Comparison of ENCODE assay signal across 8 mouse cellular contexts in genomic region chr10:89443623-89444151, GRCm38 (mm10). TPM values are rescaled to one million over a fixed set of nuclear protein-coding genes. Genes with fewer than 3 reads are reported as not detected.
DNase-seq lines count a peak whose midpoint lies in the region; ATAC-seq and TF ChIP-seq lines count a peak whose summit lies in the region.

TSS of gene Gas2l3 (minus strand) at chr10:89443967.

- H3K4me1 ChIP-seq in MEL (ENCODE audit: control insufficient read depth in 1 of 2, insufficient read depth in 2 of 2, low read length in 2 of 2), result peaks cover 3 to 9% of the 10 kb centered on the region in 2 experiments
- peaks cover 4% of the 10 kb centered on the region; the same call in 1 of the 2 replicates for H3K4me1 ChIP-seq in forebrain, embryonic 16.5 days (replicated peaks; ENCODE audit: control insufficient read depth, insufficient read depth, low read length)
- H3K4me1 ChIP-seq in neural tube, embryonic 14.5 days (ENCODE audit: control insufficient read depth, insufficient read depth, low read length), result 0 out of 2 replicates have a peak, but pooled peaks cover 5% of the 10 kb centered on the region
- H3K4me1 ChIP-seq in testis, adult 2 months (ENCODE audit: control insufficient read depth, insufficient read depth, low read length), result peaks cover 8% of the 10 kb centered on the region

- DNase-seq in MEL (ENCODE audit: low read depth, low spot score), result peak; percentile 95
- peak; percentile 73 to 78 for DNase-seq in cerebellum, adult 18-20 months
- peak; percentile 82 to 83 for DNase-seq in heart, postnatal 36 days
- peak; percentile 70 to 84 for DNase-seq in layer of hippocampus, adult 18-20 months (ENCODE audit: low spot score in 2 of 2)
- peak; percentile 74 to 78 for DNase-seq in lung, adult 18-20 months

- no peaks in the 10 kb centered on the region for H3K9me3 ChIP-seq in MEL (replicated peaks; ENCODE audit: insufficient read depth, low read length)
- no peaks in the 10 kb centered on the region for H3K9me3 ChIP-seq in forebrain, embryonic 16.5 days (ENCODE audit: control insufficient read depth, low read length)
- no peaks in the 10 kb centered on the region for H3K9me3 ChIP-seq in neural tube, embryonic 14.5 days (ENCODE audit: control insufficient read depth, low read length)

- H3K4me2 ChIP-seq in forebrain, embryonic 16.5 days (ENCODE audit: low read length), result peak within 1 kb of the TSS; percentile 79
- peak within 1 kb of the TSS; percentile 99 for H3K4me2 ChIP-seq in neural tube, embryonic 14.5 days (ENCODE audit: low read depth, low read length)

- ATAC-seq in forebrain, embryonic 16.5 days, result peak; percentile 97
- peak; percentile 98 for ATAC-seq in neural tube, embryonic 14.5 days (ENCODE audit: low read depth)

- no peaks in the 10 kb centered on the region for H3K27me3 ChIP-seq in MEL (ENCODE audit: control insufficient read depth in 1 of 2, insufficient read depth in 2 of 2, low read length in 2 of 2)
- H3K27me3 ChIP-seq in forebrain, embryonic 16.5 days (replicated peaks; ENCODE audit: control insufficient read depth, insufficient read depth, low read length), result no peaks in the 10 kb centered on the region
- H3K27me3 ChIP-seq in neural tube, embryonic 14.5 days (ENCODE audit: control insufficient read depth, insufficient read depth, low read length), result no peaks in the 10 kb centered on the region
- H3K27me3 ChIP-seq in testis, adult 2 months (ENCODE audit: control insufficient read depth, insufficient read depth, low read length), result no peaks in the 10 kb centered on the region

- intact Hi-C loops in heart, postnatal 36 days (cut with DNase I), result loop anchor here (10.0 kb wide), 1 partner anchor 291 kb away; the partner anchor contains the start of gene Actr6

- under 1% methylated on average over 39 of the region's 39 CpGs for WGBS in forebrain, embryonic 16.5 days
- WGBS in neural tube, embryonic 14.5 days, result under 1% methylated on average over 39 of the region's 39 CpGs

- peak within 1 kb of the TSS; percentile 62 for H3K9ac ChIP-seq in MEL (ENCODE audit: control insufficient read depth, low read depth, low read length, poor library complexity, severe bottlenecking)
- peak within 1 kb of the TSS; percentile 52 for H3K9ac ChIP-seq in forebrain, embryonic 16.5 days (replicated peaks; ENCODE audit: low read depth, low read length)
- peak within 1 kb of the TSS; percentile 59 for H3K9ac ChIP-seq in neural tube, embryonic 14.5 days (replicated peaks; ENCODE audit: low read depth, low read length)

- peak in 1 of 2 experiments; percentile 26; a peak in 1 of 4 replicates for TF ChIP-seq EP300 in MEL (IDR thresholded peaks at IDR 0.05; ENCODE audit: low read depth in 1 of 2, low read length in 2 of 2)

- H3K36me3 ChIP-seq in MEL (ENCODE audit: control insufficient read depth in 1 of 2, insufficient read depth in 2 of 2, low read length in 2 of 2), result peaks cover 0 to 2% of the 10 kb centered on the region in 2 experiments; a peak in 1 of 4 replicates
- H3K36me3 ChIP-seq in forebrain, embryonic 16.5 days (ENCODE audit: control insufficient read depth, insufficient read depth), result no peaks in the 10 kb centered on the region
- H3K36me3 ChIP-seq in neural tube, embryonic 14.5 days (ENCODE audit: control insufficient read depth, insufficient read depth, low read length), result no peaks in the 10 kb centered on the region
- no peaks in the 10 kb centered on the region for H3K36me3 ChIP-seq in testis, adult 2 months (ENCODE audit: control insufficient read depth, insufficient read depth, low read length)

- no peak for TF ChIP-seq CTCF in MEL (IDR thresholded peaks at IDR 0.05 in 2 of 3, conservative IDR thresholded peaks at IDR 0.05 in 1 of 3; ENCODE audit: control insufficient read depth in 1 of 3, insufficient read depth in 1 of 3, low read depth in 2 of 3, low read length in 3 of 3, poor library complexity in 1 of 3, severe bottlenecking in 1 of 3)
- no peak for TF ChIP-seq CTCF in testis, adult 2 months (IDR thresholded peaks at IDR 0.05; ENCODE audit: control insufficient read depth, insufficient read depth, insufficient replicate concordance, low read depth, low read length)

- peak within 1 kb of the TSS; percentile 79 to 87 for H3K4me3 ChIP-seq in MEL (ENCODE audit: control insufficient read depth in 1 of 2, insufficient read depth in 1 of 2, low read depth in 2 of 2, low read length in 2 of 2)
- peak within 1 kb of the TSS; percentile 68 for H3K4me3 ChIP-seq in forebrain, embryonic 16.5 days (replicated peaks; ENCODE audit: low read length)
- peak within 1 kb of the TSS; percentile 61 for H3K4me3 ChIP-seq in neural tube, embryonic 14.5 days (ENCODE audit: low read depth, low read length)
- peak within 1 kb of the TSS; percentile 90 for H3K4me3 ChIP-seq in testis, adult 2 months (ENCODE audit: control insufficient read depth, low read depth, low read length)

- TF ChIP-seq POLR2A in MEL (IDR thresholded peaks at IDR 0.05; ENCODE audit: control insufficient read depth in 1 of 2, insufficient read depth in 1 of 2, low read depth in 1 of 2, low read length in 2 of 2, poor library complexity in 1 of 2), result peak in 1 of 2 experiments; percentile 71; a peak in 3 of 4 replicates
- peak; percentile 34; the same call in 1 of the 2 replicates for TF ChIP-seq POLR2A in testis, adult 2 months (IDR thresholded peaks at IDR 0.05; ENCODE audit: control insufficient read depth, low read depth, low read length)

- peaks cover 1% of the 10 kb centered on the region; the same call in 1 of the 2 replicates for H3K79me2 ChIP-seq in MEL (ENCODE audit: control insufficient read depth, insufficient read depth, low read length, poor library complexity)

- H3K27ac ChIP-seq in MEL (ENCODE audit: control insufficient read depth, low read depth, low read length), result peak within 1 kb of the TSS; percentile 10; the same call in 1 of the 2 replicates
- no peak within 1 kb of the TSS for H3K27ac ChIP-seq in forebrain, embryonic 16.5 days (ENCODE audit: low read length)
- H3K27ac ChIP-seq in neural tube, embryonic 14.5 days (ENCODE audit: low read depth, low read length), result peak within 1 kb of the TSS; percentile 16; the same call in 1 of the 2 replicates
- peak within 1 kb of the TSS; percentile 92 for H3K27ac ChIP-seq in testis, adult 2 months (ENCODE audit: control insufficient read depth, insufficient read depth, low read depth, low read length)

- no peak for TF ChIP-seq RAD21 in MEL (IDR thresholded peaks at IDR 0.05; ENCODE audit: low read depth, low read length)

TF ChIP-seq in MEL, 35 proteins besides CTCF, POLR2A, EP300 and RAD21:
- TF ChIP-seq MYC (IDR thresholded peaks at IDR 0.05; ENCODE audit: low read depth, low read length), result no peak
- TF ChIP-seq TCF12 (IDR thresholded peaks at IDR 0.05; ENCODE audit: low read depth, low read length), result peak; percentile 40; the same call in 1 of the 2 replicates
- 0 out of 2 replicates have a peak, but pooled peaks have one; percentile 33 for TF ChIP-seq USF1 (IDR thresholded peaks at IDR 0.05; ENCODE audit: low read depth, low read length)
- TF ChIP-seq NELFE (IDR thresholded peaks at IDR 0.05; ENCODE audit: low read depth, low read length), result peak; percentile 74
- TF ChIP-seq RCOR1 (IDR thresholded peaks at IDR 0.05; ENCODE audit: low read depth, low read length), result 0 out of 2 replicates have a peak, but pooled peaks have one; percentile 27
- TF ChIP-seq TBP (IDR thresholded peaks at IDR 0.05; ENCODE audit: low read depth, low read length), result peak; percentile 68; the same call in 1 of the 2 replicates
- TF ChIP-seq ZMIZ1 (IDR thresholded peaks at IDR 0.05; ENCODE audit: low read depth, low read length), result peak; percentile 72; the same call in 1 of the 2 replicates
- peak; percentile 48; the same call in 1 of the 2 replicates for TF ChIP-seq CHD2 (IDR thresholded peaks at IDR 0.05; ENCODE audit: low read length)
- TF ChIP-seq POLR2AphosphoS2 (IDR thresholded peaks at IDR 0.05; ENCODE audit: low read length), result peak; percentile 81; the same call in 1 of the 2 replicates
- TF ChIP-seq KAT2A (conservative IDR thresholded peaks at IDR 0.05; ENCODE audit: low read depth, low read length), result no peak
- peak; percentile 23 for TF ChIP-seq MAX (IDR thresholded peaks at IDR 0.05; ENCODE audit: low read length)
- TF ChIP-seq NRF1 (IDR thresholded peaks at IDR 0.05; ENCODE audit: insufficient read depth, low read depth, low read length, poor library complexity, severe bottlenecking), result 0 out of 2 replicates have a peak, but pooled peaks have one; percentile 21
- TF ChIP-seq GATA1 (IDR thresholded peaks at IDR 0.05; ENCODE audit: low read depth, low read length), result no peak
- 0 out of 2 replicates have a peak, but pooled peaks have one; percentile 19 for TF ChIP-seq SIN3A (IDR thresholded peaks at IDR 0.05; ENCODE audit: low read length)
- no peak for TF ChIP-seq SMC3 (IDR thresholded peaks at IDR 0.05; ENCODE audit: low read depth, low read length)
- TF ChIP-seq BHLHE40 (IDR thresholded peaks at IDR 0.05; ENCODE audit: borderline replicate concordance, low read depth, low read length), result no peak

RNA-seq across cellular contexts. Expression of gene Gas2l3, which starts in this region (rescaled TPM):
- total RNA-seq in MEL (2012; rRNA removed), result 2.9 and 3.4 TPM in 2 replicates
- 1 to 10 TPM in 1 of 2 experiments, not detected in 1; 3.7 TPM for polyA plus RNA-seq in MEL (2012; ENCODE audit: insufficient read depth in 1 of 2, insufficient read length in 2 of 2, low read depth in 1 of 2, low replicate concordance in 2 of 2, missing spikeins in 1 of 2)
- 10.2 and 12.0 TPM in 2 replicates for polyA plus RNA-seq in forebrain, embryonic 16.5 days (2015; fragmentation: Nextera tagmentation; extraction: Ambion mirVana)
- 1 to 10 TPM; 2.2 to 2.4 TPM for total RNA-seq in heart, postnatal 36 days (2021)
- total RNA-seq in layer of hippocampus, adult 18-20 months (2021), result 1 to 10 TPM; 2.3 to 2.5 TPM
- 2.8 and 4.7 TPM in 2 replicates for polyA plus RNA-seq in neural tube, embryonic 14.5 days (2014; fragmentation: Nextera tagmentation; extraction: Ambion mirVana)
- 0.42 TPM in 2 replicates for polyA plus RNA-seq in testis, adult 2 months (2012; rRNA removed)
